Mouse (Mus musculus) frontal cortex, adult 2 months (tissue): ENCODE measurements around the gene Vps37b. TPM values are rescaled to one million over a fixed set of nuclear protein-coding genes. Genes with fewer than 3 reads are reported as not detected.

Source experiments
- polyA plus RNA-seq: library from polyadenylated mRNA; depleted of rRNA; stranded (reverse); fragments of >200 nt; gene quantifications from 2 replicates; pipeline ENCODE4 v1.2.3, GENCODE M21; 2012; rRNA removed

Gene Vps37b
- polyA plus RNA-seq, 1 experiment: 46.3 TPM

Other genes starting within 250 kb of the Vps37b start
- gene Hcar2, start 166.8 kb downstream of the Vps37b start, polyA plus RNA-seq: 0.10 TPM in 1 of 2 replicates, not detected in the other
- 1.0 and 1.1 TPM in 2 replicates for gene Hcar1, start 152.2 kb downstream of the Vps37b start, polyA plus RNA-seq
- gene Denr, start 125.1 kb downstream of the Vps37b start, polyA plus RNA-seq: 52.0 and 53.2 TPM in 2 replicates
- 1.3 and 1.6 TPM in 2 replicates for gene Gm43518, start 104.9 kb downstream of the Vps37b start, polyA plus RNA-seq
- 5.2 and 8.1 TPM in 2 replicates for gene Ccdc62, start 101.6 kb downstream of the Vps37b start, polyA plus RNA-seq
- 40.3 and 41.5 TPM in 2 replicates for gene Hip1r, start 58.6 kb downstream of the Vps37b start, polyA plus RNA-seq
- gene Abcb9, start 63.5 kb upstream of the Vps37b start, polyA plus RNA-seq: 30.2 and 33.3 TPM in 2 replicates
- 43.2 and 45.3 TPM in 2 replicates for gene Ogfod2, start 80.0 kb upstream of the Vps37b start, polyA plus RNA-seq
- gene Arl6ip4, start 83.8 kb upstream of the Vps37b start, polyA plus RNA-seq: 82.8 and 83.4 TPM in 2 replicates
- 195 and 196 TPM in 2 replicates for gene Pitpnm2, start 217.5 kb upstream of the Vps37b start, polyA plus RNA-seq